ENCODE assay signal across 23 mouse cellular contexts in the genomic region with DNA sequence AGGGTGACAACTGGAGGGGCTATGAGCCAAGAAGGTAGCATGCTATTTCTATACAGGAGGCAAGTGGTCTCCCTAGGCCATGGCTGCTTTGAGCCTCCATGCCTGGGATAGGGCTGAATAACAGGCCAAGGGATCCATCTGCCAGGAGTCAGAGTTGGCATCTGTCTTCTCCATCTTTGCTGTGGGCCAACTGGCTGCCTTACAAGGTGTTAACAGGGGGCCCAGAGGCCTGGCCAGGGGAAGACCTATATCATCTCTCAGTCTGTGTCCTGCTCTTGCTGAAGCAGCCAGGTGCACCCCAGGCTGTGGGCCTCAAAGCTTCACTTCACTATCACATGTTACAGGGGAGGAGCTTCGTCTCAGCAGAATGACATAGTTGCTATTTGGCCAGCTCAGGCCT.
DNase-seq lines count a peak whose midpoint lies in the region; ATAC-seq and TF ChIP-seq lines count a peak whose summit lies in the region.
"Had no signal": no experiment of that assay in that cellular context is flagged by ENCODE, and none has a peak within 500 bp of the region (broad histone marks: within the 10 kb centered on the region; RNA-seq: fewer than 3 reads in every experiment).

No protein-coding gene starts in this region.

- no peak for ATAC-seq in liver, embryonic 12.5 days
- ATAC-seq: intestine, embryonic 15.5 days had no signal

- no peak overlapping the region for H3K4me3 ChIP-seq in heart, embryonic 10.5 days
- no peak overlapping the region for H3K4me3 ChIP-seq in cerebellum, adult 2 months (replicated peaks; ENCODE audit: insufficient read depth, low read depth, low read length)
- H3K4me3 ChIP-seq in liver, embryonic 12.5 days = no peak overlapping the region
- H3K4me3 ChIP-seq: embryonic facial prominence, embryonic 15.5 days; hindbrain, embryonic 13.5 days; intestine, embryonic 15.5 days; limb, embryonic 12.5 days; neural tube, embryonic 12.5 days had no signal

- no peaks in the 10 kb centered on the region for H3K9me3 ChIP-seq in heart, embryonic 10.5 days
- H3K9me3 ChIP-seq in liver, embryonic 12.5 days (replicated peaks) = no peaks in the 10 kb centered on the region
- H3K9me3 ChIP-seq: embryonic facial prominence, embryonic 15.5 days; hindbrain, embryonic 13.5 days; intestine, embryonic 15.5 days; limb, embryonic 12.5 days; neural tube, embryonic 12.5 days had no signal

- WGBS in heart, embryonic 10.5 days = 76% methylated on average over 1 of the region's 1 CpGs
- 8% methylated on average over 1 of the region's 1 CpGs for WGBS in cerebellum, adult 2 months
- 67% methylated on average over 1 of the region's 1 CpGs for WGBS in liver, embryonic 12.5 days (ENCODE audit: insufficient replicate concordance)

- no peak for TF ChIP-seq POLR2A in cerebellum, adult 2 months (IDR thresholded peaks at IDR 0.05; ENCODE audit: borderline replicate concordance, insufficient read depth, low read length)

- peaks cover 30% of the 10 kb centered on the region for H3K27me3 ChIP-seq in heart, embryonic 10.5 days (ENCODE audit: insufficient read depth, poor library complexity, severe bottlenecking)
- no peaks in the 10 kb centered on the region for H3K27me3 ChIP-seq in cerebellum, adult 2 months (ENCODE audit: control insufficient read depth, insufficient read depth, low read length)
- peaks cover 20% of the 10 kb centered on the region for H3K27me3 ChIP-seq in liver, embryonic 12.5 days (replicated peaks)

- no peak overlapping the region for H3K4me2 ChIP-seq in liver, embryonic 12.5 days
- H3K4me2 ChIP-seq: embryonic facial prominence, embryonic 15.5 days; heart, embryonic 11.5 days; hindbrain, embryonic 13.5 days; intestine, embryonic 15.5 days; limb, embryonic 12.5 days; midbrain, embryonic 11.5 days; neural tube, embryonic 12.5 days had no signal

- no peak for TF ChIP-seq CTCF in cerebellum, adult 2 months (IDR thresholded peaks at IDR 0.05; ENCODE audit: borderline replicate concordance, insufficient read depth, low read depth, low read length)

- peaks cover 31% of the 10 kb centered on the region for H3K4me1 ChIP-seq in heart, embryonic 10.5 days
- peaks cover 65% of the 10 kb centered on the region for H3K4me1 ChIP-seq in cerebellum, adult 2 months (ENCODE audit: control insufficient read depth, insufficient read depth, low read length)
- no peaks in the 10 kb centered on the region for H3K4me1 ChIP-seq in liver, embryonic 12.5 days

- H3K9ac ChIP-seq in liver, embryonic 12.5 days = no peak overlapping the region
- H3K9ac ChIP-seq: embryonic facial prominence, embryonic 15.5 days; hindbrain, embryonic 13.5 days; intestine, embryonic 15.5 days; limb, embryonic 12.5 days; liver, embryonic 14.5 days; neural tube, embryonic 12.5 days had no signal

- peak; percentile 76 for DNase-seq in heart, adult 11 months
- DNase-seq in heart, embryonic 10.5 days (ENCODE audit: low spot score) = no peak
- peak; percentile 93 for DNase-seq in brain, adult 2 months (ENCODE audit: low read depth, low spot score)
- peak; percentile 86 to 92 for DNase-seq in cerebellum, adult 2 months
- DNase-seq in cerebellum, postnatal 36 days = peak; percentile 82 to 83
- DNase-seq in frontal cortex, adult 2 months (ENCODE audit: extremely low spot score in 1 of 2, low spot score in 1 of 2) = no peak
- DNase-seq: adrenal gland, postnatal 25 days; B cell, adult 2 months; embryo, embryonic 11 days; heart, postnatal 10 days; kidney, adult 9 months; kidney, postnatal 36 days; right cerebral cortex, adult 18-20 months; thymus, postnatal 4 days had no signal

- no peak overlapping the region for H3K27ac ChIP-seq in heart, embryonic 10.5 days
- H3K27ac ChIP-seq in cerebellum, adult 2 months (ENCODE audit: insufficient read depth, low read length) = peak overlapping the region; percentile 90
- H3K27ac ChIP-seq in liver, embryonic 12.5 days = no peak overlapping the region
- H3K27ac ChIP-seq: embryonic facial prominence, embryonic 15.5 days; hindbrain, embryonic 13.5 days; intestine, embryonic 15.5 days; limb, embryonic 12.5 days; liver, embryonic 14.5 days; neural tube, embryonic 12.5 days had no signal

- H3K36me3 ChIP-seq in heart, embryonic 10.5 days = no peaks in the 10 kb centered on the region
- H3K36me3 ChIP-seq in liver, embryonic 12.5 days = no peaks in the 10 kb centered on the region
- H3K36me3 ChIP-seq: embryonic facial prominence, embryonic 15.5 days; hindbrain, embryonic 13.5 days; intestine, embryonic 15.5 days; limb, embryonic 12.5 days; neural tube, embryonic 12.5 days had no signal

Comparison
In these comparisons a context has a peak if more than half of its experiments do, and no peak if none do; other contexts are left out.
1. DNase-seq: peak in heart, adult 11 months (single experiment), brain, adult 2 months (single experiment), cerebellum, adult 2 months (2 of 2) and cerebellum, postnatal 36 days (2 of 2); none in heart, embryonic 10.5 days (single experiment) and frontal cortex, adult 2 months (0 of 2).